Mouse (Mus musculus): ENCODE measurements around the gene Ugt1a8.
"Not testable (repeated sequence)": the region's sequence is repeated elsewhere in the genome, so short reads cannot be mapped to it uniquely, and the experiment has no call there.

GRCm38 (mm10) chr1:88099691-88100090, 12.1 kb downstream of the Ugt1a8 start:
- not testable (repeated sequence) for TF ChIP-seq CTCF (IDR thresholded peaks at IDR 0.05; ENCODE audit: low read depth, low read length); POLR2A (IDR thresholded peaks at IDR 0.05; ENCODE audit: extremely low read depth, insufficient read depth, low read length)
